Mouse (Mus musculus) mouse embryonic stem cell (cell line): ENCODE results near the gene H2-Ob.

Experiments used
- in situ Hi-C, 2 experiments: fragments of 300-500 bp; cut with MboI; formaldehyde crosslinking; loops; 1 replicate in 1 of 2; 3 replicates in 1 of 2; pipeline ENCODE4 v1.14.3; 2019 to 2020; ENCODE audit warnings: low sequenced_read_pairs in 2 of 2, low pct_unique_long_range_greater_than_20kb in 1 of 2, mixed read lengths in 1 of 2; ENCODE audit not compliant: unreplicated experiment in 1 of 2

Gene H2-Ob

DNA sequence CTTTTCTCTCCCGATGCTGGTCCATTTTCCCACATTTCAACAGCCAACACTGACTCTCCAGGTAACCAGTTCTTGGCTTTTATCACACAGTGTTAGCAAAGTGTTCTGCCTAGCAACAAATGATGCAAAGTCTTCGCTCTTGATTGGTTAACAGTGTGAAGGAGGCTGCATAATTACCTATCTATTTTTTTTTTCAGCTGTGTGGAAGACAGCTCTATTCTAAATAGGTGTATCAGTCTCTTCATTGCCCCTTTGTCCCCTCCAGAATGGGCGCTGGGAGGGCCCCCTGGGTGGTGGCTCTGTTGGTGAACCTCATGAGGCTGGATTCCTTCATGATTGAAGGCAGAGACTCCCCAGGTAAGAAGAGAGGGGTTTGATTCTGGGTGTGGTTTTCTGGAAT, at the start of gene H2-Ob:
Gene H2-Ob (plus strand): TSS at position 198 of the 400 bp plus-strand sequence.
- in situ Hi-C loops, result loop anchor here in 1 of 2 experiments (25.0 kb wide), 1 partner anchor 549 kb away; no protein-coding TSS in a partner anchor

DNA sequence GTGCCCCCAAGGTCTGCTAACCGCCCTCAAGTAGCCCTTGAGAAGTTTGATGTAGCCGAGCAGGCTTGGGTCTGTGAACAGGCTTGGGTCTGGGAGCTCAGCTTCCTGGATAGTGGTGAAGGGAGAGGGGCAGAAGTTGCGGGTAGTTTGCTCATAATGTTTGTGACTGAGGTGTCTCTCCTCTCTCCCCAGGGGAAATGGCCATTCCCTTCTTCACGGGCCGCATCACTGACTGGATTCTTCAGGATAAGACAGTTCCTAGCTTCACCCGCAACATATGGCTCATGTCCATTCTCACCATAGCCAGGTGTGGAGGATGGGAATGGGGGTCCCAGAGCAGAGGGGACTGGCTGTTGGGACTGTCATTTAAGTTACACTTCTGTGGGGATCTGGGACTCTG, 49.7 kb upstream of the H2-Ob start:
- in situ Hi-C loops, result no loop called here

DNA sequence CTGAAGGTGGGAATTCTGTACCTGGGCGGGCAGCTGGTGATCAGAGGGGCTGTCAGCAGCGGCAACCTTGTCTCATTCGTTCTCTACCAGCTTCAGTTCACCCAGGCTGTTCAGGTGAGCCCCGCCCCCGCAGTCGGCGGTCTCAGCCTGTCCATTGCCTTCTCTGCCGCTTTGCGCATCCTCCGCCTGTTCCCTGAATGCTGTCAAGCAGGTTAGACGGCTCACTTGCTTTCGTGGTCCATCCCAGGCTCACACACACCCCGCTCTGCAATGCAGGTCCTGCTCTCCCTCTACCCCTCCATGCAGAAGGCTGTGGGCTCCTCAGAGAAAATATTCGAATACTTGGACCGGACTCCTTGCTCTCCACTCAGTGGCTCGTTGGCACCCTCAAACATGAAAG, 45.9 kb upstream of the H2-Ob start:
- in situ Hi-C loops, result loop anchor here in 1 of 2 experiments (10.0 kb wide), 1 partner anchor 118 kb away; no protein-coding TSS in a partner anchor

DNA sequence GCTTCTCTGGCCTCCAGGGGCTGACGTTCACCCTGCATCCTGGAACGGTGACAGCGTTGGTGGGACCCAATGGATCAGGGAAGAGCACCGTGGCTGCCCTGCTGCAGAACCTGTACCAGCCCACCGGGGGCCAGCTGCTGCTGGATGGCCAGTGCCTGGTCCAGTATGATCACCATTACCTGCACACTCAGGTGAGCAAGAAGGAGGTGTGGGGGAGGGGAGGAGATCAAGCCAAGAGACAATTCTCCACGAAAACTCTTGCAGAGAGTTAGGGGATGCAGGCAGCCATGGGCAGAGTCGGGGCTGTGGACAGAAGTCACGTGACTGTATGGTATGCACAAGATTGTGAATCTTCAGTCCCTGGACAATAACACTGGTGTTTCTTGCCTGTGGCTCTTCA, 45.2 kb upstream of the H2-Ob start:
- in situ Hi-C loops, result loop anchor here in 1 of 2 experiments (10.0 kb wide), 1 partner anchor 119 kb away; no protein-coding TSS in a partner anchor

DNA sequence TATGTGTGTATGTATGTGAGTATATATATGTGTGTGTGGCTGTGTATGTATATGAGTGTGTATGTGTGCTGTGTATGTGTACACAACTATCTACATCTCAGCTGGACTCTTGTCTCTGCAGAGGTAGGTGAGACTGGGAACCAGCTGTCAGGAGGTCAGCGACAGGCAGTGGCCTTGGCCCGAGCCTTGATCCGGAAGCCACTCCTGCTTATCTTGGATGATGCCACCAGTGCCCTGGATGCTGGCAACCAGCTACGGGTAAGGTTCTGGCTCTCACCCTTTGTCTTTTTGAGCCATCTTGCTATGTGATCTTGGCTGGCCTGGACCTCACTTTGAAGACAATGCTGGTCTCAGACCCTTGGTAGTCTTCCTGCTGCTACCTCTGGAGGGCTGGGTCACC, 44.0 kb upstream of the H2-Ob start:
- in situ Hi-C loops, result loop anchor here in 1 of 2 experiments (10.0 kb wide), 1 partner anchor 120 kb away; no protein-coding TSS in a partner anchor

GRCm38 (mm10) chr17:34196491-34196890, 42.2 kb upstream of the H2-Ob start:
- in situ Hi-C loops, result loop anchor here in 1 of 2 experiments (10.0 kb wide), 1 partner anchor 122 kb away; no protein-coding TSS in a partner anchor

DNA sequence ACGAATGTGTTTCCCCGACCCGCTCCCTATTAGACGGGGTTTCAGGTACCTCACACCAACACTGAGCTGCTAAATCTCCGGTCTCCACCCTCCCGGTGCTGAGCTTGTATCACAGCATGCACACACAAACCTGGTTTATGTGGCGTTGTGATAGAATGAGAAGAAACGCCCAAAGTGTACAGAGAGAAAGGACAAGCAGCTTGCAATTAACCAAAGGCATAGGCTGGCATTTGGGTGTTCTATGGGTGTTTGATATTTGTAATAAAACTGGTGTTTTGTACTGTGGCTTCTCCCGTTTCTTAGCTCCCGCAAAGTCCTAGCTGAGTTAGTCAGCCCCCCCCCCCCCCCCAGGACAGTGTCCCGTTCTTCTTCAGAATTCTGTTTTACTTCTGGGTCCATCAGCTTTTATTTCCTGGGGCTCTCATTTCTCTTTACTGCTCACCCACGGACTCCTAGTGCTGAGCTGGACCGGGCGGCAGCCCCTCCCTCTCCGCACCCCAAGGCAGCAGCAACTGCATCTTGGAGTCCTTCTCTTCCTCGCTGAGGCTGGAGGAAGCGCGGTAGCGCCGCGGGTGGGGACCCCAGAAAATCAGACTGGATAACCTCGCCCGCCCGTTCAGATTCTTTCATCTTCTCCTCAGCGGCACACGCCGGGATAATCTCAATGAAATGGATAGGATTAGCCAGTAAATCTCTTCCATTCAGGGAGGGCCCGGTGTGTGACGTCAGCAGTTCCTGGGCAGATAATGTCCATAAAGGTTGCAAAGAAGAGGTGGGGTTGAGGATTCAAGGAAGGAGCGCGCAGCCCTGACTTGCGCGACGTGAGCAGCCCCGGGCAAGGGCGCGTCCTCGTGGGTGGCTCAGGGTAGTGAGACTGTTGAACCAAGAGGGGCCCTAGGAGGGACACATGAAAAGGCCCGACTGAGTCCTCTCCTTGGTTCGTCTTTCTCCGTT, 41.5 kb upstream of the H2-Ob start, which contains the start of gene Psmb8:
Gene Psmb8 (plus strand): TSS at position 781 of the 954 bp plus-strand sequence.
- in situ Hi-C loops, result loop anchor here in 1 of 2 experiments (10.0 kb wide), 1 partner anchor 122 kb away; no protein-coding TSS in a partner anchor

- in situ Hi-C loops, result loop anchor here in 1 of 2 experiments (10.0 kb wide), 1 partner anchor 123 kb away; no protein-coding TSS in a partner anchor
Observed at GRCm38 (mm10) chr17:34197904-34198520, 40.7 kb upstream of the H2-Ob start.

DNA sequence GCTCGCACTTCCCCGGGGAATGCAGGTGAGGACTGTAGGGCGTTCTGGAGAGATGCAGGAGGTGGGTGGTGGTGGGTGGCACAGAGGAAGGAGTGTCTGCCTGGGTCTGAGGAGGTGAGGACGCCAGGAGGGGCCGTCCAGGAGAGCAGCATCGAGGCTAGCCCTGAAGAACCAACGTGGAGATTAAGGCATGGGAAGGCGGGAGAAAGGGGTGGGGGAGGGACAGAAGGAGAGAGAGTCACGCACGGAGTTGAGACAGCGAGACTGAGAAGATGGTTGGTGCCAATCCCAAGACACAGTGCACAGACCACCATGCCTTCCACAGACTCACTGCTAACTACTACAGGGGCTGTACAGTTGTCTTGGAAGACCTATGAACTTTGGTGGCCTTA, 40.2 kb upstream of the H2-Ob start:
- in situ Hi-C loops, result loop anchor here in 1 of 2 experiments (10.0 kb wide), 1 partner anchor 124 kb away; no protein-coding TSS in a partner anchor

GRCm38 (mm10) chr17:34199050-34199619, 39.6 kb upstream of the H2-Ob start:
- in situ Hi-C loops, result loop anchor here in 1 of 2 experiments (10.0 kb wide), 1 partner anchor 124 kb away; no protein-coding TSS in a partner anchor

DNA sequence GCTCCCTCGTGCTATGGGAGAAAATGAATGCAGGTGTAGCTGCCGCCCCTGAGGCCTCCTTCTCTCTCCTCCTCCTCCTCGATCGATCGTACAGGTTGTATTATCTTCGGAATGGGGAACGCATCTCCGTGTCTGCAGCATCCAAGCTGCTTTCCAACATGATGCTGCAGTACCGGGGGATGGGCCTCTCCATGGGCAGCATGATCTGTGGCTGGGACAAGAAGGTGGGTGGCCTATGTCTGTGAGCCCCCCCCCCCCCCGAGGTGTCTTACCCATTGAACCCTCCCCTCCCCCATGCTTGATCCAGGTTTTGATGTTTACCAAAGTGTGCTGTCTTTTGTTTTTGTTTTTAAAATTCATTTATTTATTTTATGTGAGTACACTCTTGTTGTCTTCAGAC, 38.7 kb upstream of the H2-Ob start:
- in situ Hi-C loops, result loop anchor here in 1 of 2 experiments (25.0 kb wide), 1 partner anchor 587 kb away; no protein-coding TSS in a partner anchor

- in situ Hi-C loops, result loop anchor here in 1 of 2 experiments (25.0 kb wide), 1 partner anchor 586 kb away; no protein-coding TSS in a partner anchor
Observed at GRCm38 (mm10) chr17:34200772-34201505, 37.8 kb upstream of the H2-Ob start.

DNA sequence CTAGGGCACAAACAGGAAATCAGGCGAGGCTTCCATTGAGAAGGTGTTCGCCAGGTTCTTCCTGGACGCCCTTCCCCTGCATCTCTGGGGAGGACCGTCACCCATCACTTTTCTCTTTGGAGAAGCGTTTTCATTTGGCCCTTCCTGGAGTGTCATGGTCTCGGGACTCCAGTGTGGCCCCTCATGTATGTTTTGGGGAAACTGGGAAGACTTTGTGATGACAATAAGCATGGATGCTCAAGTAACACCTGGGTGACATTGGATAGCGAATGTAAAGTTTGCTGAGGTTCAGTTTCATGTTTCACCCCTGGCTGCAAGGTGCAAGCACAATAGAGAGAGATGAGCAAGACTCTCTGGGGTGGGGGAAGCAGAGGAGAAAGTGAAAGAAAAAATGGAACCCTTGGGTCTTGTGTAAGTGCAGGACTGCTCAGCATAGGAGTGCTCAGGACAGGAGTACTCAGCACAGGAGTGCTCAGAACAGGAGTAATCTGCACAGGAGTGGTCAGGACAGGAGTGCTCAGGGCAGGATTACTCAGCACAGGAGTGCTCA, 37.1 kb upstream of the H2-Ob start:
- in situ Hi-C loops, result loop anchor here in 1 of 2 experiments (25.0 kb wide), 1 partner anchor 586 kb away; no protein-coding TSS in a partner anchor

GRCm38 (mm10) chr17:34202760-34203442, 35.8 kb upstream of the H2-Ob start:
- in situ Hi-C loops, result loop anchor here in 1 of 2 experiments (25.0 kb wide), 1 partner anchor 584 kb away; no protein-coding TSS in a partner anchor

DNA sequence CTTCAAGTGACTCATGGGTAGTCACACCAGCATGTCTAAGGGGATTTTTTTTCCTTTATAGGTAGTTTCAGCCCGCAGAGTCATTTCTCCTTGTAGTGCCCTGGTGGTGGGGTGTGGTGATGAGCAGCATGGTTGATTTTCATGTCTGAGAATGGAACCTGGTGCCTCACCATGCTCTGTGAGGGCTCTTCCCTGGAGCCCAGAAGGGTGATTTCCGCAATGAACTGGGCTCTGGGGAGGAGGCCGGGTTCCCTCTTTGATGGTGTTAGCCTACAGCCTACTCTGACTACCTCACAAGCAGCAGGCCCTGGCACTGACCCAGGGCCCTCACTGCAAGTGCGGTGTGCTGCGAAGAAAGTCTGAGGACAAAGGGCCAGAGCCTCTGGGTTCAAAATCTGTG, 35.3 kb upstream of the H2-Ob start, which contains the start of gene Tap2:
Gene Tap2 (plus strand): TSS at position 84 of the 400 bp plus-strand sequence.
- in situ Hi-C loops, result loop anchor here in 1 of 2 experiments (25.0 kb wide), 1 partner anchor 584 kb away; no protein-coding TSS in a partner anchor

GRCm38 (mm10) chr17:34204303-34205010, 34.2 kb upstream of the H2-Ob start:
- in situ Hi-C loops, result loop anchor here in 1 of 2 experiments (25.0 kb wide), 1 partner anchor 583 kb away; no protein-coding TSS in a partner anchor
